Mouse (Mus musculus): ENCODE data around the gene Fam198a. TPM values are rescaled to one million over a fixed set of nuclear protein-coding genes. Genes with fewer than 3 reads are reported as not detected.

Gene Fam198a
- total RNA-seq, 2 experiments from 2014 or later = not detected

GRCm38 (mm10) chr9:121925959-121926358, 24.8 kb upstream of the Fam198a start:
- no peak for ATAC-seq (ENCODE audit: poor library complexity, severe bottlenecking)

DNA sequence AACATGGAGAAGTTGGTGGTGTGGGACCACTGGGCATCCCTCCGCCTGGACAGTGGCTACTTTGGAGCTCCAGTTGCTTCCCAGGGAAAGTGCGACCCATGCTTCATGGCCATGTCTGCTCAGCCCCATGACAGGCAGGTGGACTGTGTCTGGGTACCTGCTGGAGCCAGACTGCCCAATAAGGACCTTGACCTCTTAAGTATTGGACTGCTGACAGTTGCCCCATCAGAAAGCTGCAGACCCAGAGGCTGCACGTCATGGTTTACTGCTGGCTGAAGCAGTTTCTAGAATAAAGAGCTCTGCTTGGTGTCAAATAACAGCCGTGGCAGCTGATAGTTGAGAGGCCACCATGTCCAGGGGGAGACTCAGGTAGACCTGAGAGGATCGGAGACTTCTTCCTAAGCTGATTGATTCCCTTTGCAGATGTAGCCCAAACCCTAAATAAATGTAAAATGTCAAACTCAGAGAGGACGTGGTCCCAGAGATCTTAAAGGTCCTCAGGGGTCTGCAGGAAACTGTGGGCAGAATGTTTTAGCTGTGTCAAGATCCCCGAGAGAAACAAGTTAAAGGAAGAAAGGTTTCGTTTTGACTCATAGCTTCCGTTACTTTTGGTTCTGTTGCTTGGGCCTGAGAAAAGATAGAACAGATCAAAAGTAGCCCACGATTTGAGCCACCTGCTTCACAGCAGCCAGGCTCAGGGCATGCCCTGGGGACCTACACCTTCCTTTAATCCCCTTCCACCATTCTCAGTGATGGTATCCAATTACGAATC, 24.0 kb upstream of the Fam198a start:
- peak; percentile 23; the same call in 1 of the 2 replicates for ATAC-seq (ENCODE audit: poor library complexity, severe bottlenecking)

- ATAC-seq (ENCODE audit: poor library complexity, severe bottlenecking) = no peak
Measured at GRCm38 (mm10) chr9:121927721-121928120, 23.1 kb upstream of the Fam198a start.

DNA sequence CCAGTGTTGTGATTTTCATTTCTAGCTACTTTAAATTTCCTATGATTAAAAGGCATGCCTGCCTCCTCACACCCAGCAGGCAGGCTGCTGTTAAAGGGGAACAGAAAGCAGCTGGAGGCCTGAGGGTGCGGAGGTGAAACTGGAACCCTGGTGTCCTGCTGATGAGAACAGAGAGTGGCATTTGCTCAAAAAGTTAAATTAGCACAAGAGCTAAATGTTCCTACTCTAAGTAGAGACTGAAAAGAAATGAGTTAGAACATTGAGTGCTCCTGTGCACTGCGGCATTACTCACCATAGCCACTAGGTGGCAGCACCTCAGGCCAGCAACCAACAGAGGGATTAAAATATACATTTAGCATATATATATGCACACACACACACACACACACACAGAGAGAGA, 22.3 kb upstream of the Fam198a start:
- peak; percentile 83 for ATAC-seq (ENCODE audit: poor library complexity, severe bottlenecking)

GRCm38 (mm10) chr9:121934856-121935255, 15.9 kb upstream of the Fam198a start:
- no peak for ATAC-seq (ENCODE audit: poor library complexity, severe bottlenecking)

DNA sequence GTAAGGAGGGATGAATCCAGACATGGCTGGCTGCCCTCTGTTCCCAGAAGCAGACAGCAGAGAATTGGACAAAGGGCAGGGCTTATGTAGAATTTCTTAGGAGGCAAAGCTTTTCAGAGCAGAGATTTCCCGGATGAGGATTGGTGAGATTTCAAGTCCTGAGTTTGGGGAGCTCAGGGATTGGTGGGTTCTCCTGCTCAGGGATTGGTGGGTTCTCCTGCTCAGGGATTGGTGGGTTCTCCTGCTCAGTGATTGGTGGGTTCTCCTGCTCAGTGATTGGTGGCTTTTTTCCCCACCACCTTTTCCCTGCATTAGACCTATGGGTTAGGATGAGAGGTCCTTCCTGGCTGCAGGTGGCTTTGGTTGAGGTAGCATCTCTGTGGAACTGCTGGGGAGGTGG, 13.8 kb upstream of the Fam198a start:
- ATAC-seq (ENCODE audit: poor library complexity, severe bottlenecking) = no peak

DNA sequence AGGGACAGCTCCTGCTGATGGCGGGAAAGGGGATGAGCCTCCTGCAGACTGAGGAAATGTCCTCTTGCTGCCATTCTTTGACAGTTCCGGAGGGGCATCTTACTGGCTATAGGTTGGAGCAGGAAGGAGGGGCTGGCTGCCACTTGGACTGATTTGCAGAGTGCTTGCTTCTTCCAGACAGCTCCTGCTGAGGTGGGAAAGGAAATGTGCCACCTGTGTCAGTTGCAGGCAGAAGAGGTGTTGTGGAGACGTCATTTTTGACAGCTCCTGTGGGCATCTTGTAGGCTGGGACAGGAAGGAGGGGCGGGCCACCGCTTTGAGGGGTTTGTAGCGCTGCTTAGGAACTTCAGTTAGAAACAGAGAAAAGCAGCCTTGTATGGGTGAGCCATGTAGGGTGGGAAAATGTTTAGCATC, 13.3 kb upstream of the Fam198a start:
- peak; percentile 43; the same call in 1 of the 2 replicates for ATAC-seq (ENCODE audit: poor library complexity, severe bottlenecking)

DNA sequence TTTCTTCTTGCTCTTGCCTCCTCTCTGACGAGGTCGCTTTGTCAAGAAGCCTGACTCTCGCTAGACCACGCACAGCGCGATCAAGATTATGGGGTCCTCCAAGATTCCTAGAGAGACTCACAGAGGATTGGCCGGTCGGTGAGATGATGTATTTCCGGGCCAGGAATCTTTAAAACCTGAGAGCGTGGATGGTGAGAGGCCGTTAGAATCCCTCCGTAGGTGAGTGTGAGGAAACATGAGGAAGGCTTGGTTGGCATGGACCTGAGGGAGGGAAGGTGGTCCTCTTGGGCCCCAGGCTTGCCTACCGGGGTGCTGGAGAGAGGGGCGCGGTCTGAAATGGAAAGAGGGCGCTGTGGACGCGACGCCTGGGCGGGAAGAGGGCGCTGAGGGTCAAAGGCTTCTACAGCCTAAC, 12.8 kb upstream of the Fam198a start:
- ATAC-seq (ENCODE audit: poor library complexity, severe bottlenecking) = no peak

GRCm38 (mm10) chr9:121943005-121943404, 7.8 kb upstream of the Fam198a start:
- ATAC-seq (ENCODE audit: poor library complexity, severe bottlenecking) = no peak

- ATAC-seq (ENCODE audit: poor library complexity, severe bottlenecking) = no peak
Measured at GRCm38 (mm10) chr9:121943628-121944027, 7.2 kb upstream of the Fam198a start.

DNA sequence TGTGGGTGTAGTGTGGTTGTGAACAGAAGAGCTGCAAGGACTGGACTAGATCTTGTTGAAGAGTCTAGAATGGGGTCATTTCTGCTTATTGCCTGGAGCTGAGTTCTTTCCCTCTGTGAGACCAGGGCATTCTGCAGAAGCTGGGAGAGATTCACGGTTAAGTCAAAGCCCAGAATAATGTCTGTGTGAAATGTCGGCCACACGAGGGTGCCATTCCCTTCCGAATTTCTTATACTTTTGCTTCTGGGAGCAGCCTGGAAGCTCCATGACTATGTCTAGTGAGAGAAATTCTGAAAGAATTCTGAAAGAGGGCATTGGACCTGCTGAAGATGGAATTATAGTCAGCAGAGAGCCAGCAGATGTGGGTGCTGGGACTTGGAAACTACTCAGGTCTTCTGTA, 3.0 kb upstream of the Fam198a start:
- no peak for ATAC-seq (ENCODE audit: poor library complexity, severe bottlenecking)

GRCm38 (mm10) chr9:121948431-121948830, 2.4 kb upstream of the Fam198a start:
- no peak for ATAC-seq (ENCODE audit: poor library complexity, severe bottlenecking)

- no peak for ATAC-seq (ENCODE audit: poor library complexity, severe bottlenecking)
Measured at GRCm38 (mm10) chr9:121951114-121951423, 281 bp downstream of the Fam198a start.

- no peak for ATAC-seq (ENCODE audit: poor library complexity, severe bottlenecking)
Measured at GRCm38 (mm10) chr9:121952596-121952995, 1.8 kb downstream of the Fam198a start.

DNA sequence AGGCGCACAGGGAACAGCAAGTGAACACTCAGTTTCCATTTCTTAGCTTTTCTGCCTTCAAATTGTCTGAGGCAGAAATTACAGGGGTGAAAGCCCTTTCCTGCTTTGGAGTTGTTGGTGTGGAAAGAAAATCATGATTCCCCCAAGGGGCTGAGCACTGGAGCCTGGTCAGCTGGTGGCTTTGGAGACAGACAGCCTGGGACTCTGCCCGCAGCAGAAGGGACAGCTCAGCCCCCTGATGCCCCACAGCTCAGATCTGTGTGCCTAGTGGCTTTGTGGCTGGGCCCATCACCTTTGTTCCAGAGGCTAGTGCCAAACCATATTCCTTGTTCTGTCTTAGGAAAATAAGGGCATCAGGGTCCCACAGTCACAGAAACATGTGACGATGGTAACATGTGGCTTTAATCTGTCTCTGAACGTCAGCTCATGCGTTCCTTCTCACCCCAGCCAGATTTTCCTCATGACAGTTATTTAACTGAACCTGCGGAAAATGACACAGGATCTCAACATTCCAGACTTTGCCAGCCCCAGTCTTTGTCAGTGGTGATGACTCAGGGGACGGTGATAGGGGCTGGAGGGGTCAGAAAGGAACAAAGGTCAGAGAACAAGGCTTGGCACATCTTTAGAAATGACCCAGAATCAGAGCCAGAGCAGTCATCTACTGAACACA, 9.3 kb downstream of the Fam198a start:
- no peak for ATAC-seq (ENCODE audit: poor library complexity, severe bottlenecking)

DNA sequence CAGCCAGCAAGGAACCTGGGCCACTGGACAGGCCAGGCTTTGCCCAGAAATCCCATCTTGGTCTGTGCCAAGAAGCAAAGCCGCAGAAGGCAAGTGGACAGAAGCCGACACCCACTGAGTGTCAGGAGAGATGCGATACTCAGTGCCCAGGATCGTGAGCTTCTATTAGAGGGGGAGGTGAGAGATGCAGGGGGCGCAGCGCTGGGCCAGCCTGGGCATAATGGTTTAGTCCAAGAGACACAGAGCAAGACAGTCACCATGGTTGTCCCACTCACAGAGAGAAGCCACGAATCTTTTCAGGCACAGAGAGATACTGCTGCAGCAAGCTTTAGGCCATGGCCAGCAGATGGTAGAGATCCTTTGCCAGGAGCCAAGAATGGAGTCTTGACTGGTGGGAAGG, 14.2 kb downstream of the Fam198a start:
- ATAC-seq (ENCODE audit: poor library complexity, severe bottlenecking) = no peak

DNA sequence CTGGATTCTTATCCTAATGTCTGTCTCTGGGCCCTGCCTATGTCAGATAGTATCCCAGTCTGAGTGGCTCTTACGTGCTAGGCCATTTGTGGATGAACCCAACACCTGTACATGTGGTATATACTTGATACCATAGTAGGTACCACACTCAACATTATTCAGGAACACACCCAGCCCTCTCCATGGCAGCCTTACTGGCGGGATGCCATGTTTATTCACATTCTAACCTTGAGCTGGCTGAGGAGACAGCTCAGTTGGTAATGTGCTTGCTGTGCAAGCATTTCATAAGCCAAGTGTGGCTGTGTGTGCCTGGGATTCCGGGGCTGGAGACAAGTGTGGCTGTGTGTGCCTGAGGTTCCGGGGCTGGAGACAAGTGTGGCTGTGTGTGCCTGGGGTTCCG, 17.5 kb downstream of the Fam198a start:
- ATAC-seq (ENCODE audit: poor library complexity, severe bottlenecking) = no peak

GRCm38 (mm10) chr9:121969841-121970381, 19.1 kb downstream of the Fam198a start:
- no peak for ATAC-seq (ENCODE audit: poor library complexity, severe bottlenecking)

DNA sequence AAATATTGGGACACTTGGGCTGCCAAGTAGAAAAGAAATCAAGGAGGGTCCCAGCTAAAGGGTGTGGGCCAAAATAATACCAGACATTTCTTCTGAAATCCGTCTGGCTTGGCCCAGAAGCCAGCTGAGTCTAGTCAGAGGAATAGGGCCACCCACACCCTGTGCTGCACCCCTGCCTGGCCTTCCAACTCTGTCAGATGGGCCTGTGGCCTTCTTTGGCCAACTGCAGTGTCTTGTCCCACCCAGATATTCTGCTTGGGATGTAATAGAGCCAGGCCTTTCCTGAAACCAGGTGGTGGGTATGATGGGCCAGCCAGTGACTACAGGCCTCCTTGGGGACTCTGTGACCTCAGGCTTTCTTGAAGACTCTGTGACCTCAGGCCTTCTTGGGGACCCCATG, 22.4 kb downstream of the Fam198a start:
- no peak for ATAC-seq (ENCODE audit: poor library complexity, severe bottlenecking)

- ATAC-seq (ENCODE audit: poor library complexity, severe bottlenecking) = no peak
Measured at GRCm38 (mm10) chr9:121974141-121974986, 23.6 kb downstream of the Fam198a start.

DNA sequence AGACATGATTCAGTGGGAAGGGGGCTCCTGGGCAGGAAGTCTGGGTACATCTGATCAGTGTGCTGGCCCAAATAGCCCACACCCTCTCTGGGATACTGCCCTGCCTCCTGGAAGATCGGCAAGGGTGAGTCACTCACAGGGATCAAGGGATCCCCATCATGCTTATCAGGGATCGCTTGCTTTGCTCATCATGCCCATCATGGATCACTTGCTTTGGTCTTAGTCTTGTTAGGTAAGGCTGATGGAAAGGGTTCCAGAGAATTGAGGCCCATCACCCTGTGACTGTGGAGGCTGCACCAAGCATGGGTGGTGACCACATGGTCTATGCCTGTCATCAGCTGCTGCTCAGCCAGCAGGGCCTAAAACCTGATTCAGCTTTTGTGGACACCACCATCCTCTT, 24.5 kb downstream of the Fam198a start:
- ATAC-seq (ENCODE audit: poor library complexity, severe bottlenecking) = no peak

Measured in megakaryocyte, adult 5-6 weeks (primary cell).